Mouse (Mus musculus): ENCODE data around the gene Nfix. TPM values are rescaled to one million over a fixed set of nuclear protein-coding genes. Genes with fewer than 3 reads are reported as not detected.
A peak's percentile ranks its signal among the peaks of the same experiment; 100 is the strongest.

Gene Nfix
- total and polyA plus RNA-seq, 2 experiments from 2014 or later = 92.5 to 123 TPM

DNA sequence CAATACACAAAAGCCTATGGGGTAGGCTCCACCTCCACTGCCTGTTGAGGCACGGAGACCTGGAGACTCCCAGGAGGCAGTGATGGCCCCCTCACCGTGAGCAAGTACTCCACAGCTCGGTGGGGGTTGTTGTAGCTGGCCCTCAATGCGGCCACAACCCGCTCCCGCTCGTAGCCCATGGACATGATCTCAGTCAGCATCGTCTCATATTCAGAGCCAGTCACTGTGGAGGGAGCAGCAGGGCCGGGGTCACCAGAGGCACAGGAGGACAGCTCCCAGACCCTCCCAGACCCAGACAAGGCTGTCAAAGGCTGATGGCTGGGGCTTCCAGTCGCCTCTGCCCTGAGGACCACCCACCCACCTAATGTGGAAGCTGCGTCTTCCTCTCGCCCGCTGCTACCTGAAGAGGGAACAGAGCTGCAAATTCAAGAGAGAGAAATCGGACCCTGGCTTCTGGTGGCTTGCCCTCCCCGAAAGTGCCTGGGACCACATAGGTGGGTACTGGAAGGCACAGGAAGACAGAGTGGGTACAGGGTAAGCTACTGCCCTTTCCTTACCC, 37.8 kb upstream of the Nfix start:
- H3K4me1 ChIP-seq (ENCODE audit: insufficient read depth, low read length) = peaks cover 14% of the 10 kb centered on the region; the same call in 1 of the 2 replicates

DNA sequence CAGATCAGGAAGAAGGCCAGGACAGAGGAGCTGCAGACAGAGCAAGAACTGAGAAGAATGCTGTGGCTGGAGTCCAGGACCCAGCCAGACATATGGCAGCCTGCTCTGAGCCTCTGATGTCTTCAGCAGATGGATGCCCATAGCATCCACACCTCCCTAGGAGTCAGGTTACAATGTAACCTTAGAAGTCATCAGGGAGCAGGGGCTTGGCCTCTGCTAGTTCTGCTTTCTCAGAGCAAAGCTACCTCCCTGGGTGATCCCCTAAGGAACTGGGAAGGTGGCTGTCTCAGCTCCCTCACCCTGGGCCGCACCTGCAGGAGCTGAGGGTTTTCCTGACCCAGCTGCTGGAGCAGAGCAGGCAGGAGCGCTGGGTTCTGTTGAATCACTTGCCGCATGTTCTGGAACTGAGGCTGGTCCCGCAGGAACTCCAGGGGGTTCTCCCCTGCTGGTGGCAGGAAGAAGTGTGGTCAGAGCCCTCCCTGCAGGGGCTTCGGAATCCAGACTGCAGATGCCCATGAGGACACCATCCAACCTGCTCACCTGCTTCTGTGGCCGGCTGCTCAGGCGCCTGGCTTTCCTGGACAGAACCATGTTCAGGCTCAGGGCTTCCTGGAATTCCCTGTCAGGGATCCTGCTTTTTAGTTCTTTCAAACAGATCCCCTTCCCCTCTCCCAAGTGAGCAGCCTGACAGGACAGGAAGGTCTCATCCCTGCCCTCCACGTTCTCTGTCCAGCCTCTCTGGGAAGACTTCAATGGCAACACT, 37.2 kb upstream of the Nfix start:
- Histone ChIP-seq H3K27ac (peak overlapping the region; percentile 2; the same call in 1 of the 2 replicates), H3K9me3 (ENCODE audit: low read length) (no peaks in the 10 kb centered on the region), H3K4me2 (ENCODE audit: low read depth, low read length) (no peak overlapping the region), H3K4me1 (ENCODE audit: insufficient read depth, low read length) (peaks cover 16% of the 10 kb centered on the region; the same call in 1 of the 2 replicates), H3K9ac (replicated peaks; ENCODE audit: low read length) (no peak overlapping the region), H3K27me3 (ENCODE audit: insufficient read depth, low read length) (no peaks in the 10 kb centered on the region), H3K36me3 (ENCODE audit: insufficient read depth, low read length) (peaks cover 42% of the 10 kb centered on the region), H3K4me3 (ENCODE audit: low read length) (no peak overlapping the region)
- ATAC-seq = no peak
- peak; percentile 29; the same call in 1 of the 2 replicates for TF ChIP-seq CTCF (IDR thresholded peaks at IDR 0.05; ENCODE audit: low read depth)
- no peak for DNase-seq (ENCODE audit: low spot score)
- WGBS = 66% methylated on average over 8 of the region's 8 CpGs

More for the DNA sequence above, 37.8 kb upstream of the Nfix start:
- H3K27me3 ChIP-seq (ENCODE audit: insufficient read depth, low read length) = no peaks in the 10 kb centered on the region
- ATAC-seq (no peak), DNase-seq (ENCODE audit: low spot score) (no peak)
- TF ChIP-seq CTCF (IDR thresholded peaks at IDR 0.05; ENCODE audit: low read depth) = no peak
- 79% methylated on average over 15 of the region's 15 CpGs for WGBS
- H3K9ac ChIP-seq (replicated peaks; ENCODE audit: low read length) = no peak overlapping the region
- no peak overlapping the region for H3K27ac ChIP-seq
- no peak overlapping the region for H3K4me2 ChIP-seq (ENCODE audit: low read depth, low read length)
- H3K9me3 ChIP-seq (ENCODE audit: low read length) = no peaks in the 10 kb centered on the region
- peaks cover 49% of the 10 kb centered on the region for H3K36me3 ChIP-seq (ENCODE audit: insufficient read depth, low read length)
- no peak overlapping the region for H3K4me3 ChIP-seq (ENCODE audit: low read length)

DNA sequence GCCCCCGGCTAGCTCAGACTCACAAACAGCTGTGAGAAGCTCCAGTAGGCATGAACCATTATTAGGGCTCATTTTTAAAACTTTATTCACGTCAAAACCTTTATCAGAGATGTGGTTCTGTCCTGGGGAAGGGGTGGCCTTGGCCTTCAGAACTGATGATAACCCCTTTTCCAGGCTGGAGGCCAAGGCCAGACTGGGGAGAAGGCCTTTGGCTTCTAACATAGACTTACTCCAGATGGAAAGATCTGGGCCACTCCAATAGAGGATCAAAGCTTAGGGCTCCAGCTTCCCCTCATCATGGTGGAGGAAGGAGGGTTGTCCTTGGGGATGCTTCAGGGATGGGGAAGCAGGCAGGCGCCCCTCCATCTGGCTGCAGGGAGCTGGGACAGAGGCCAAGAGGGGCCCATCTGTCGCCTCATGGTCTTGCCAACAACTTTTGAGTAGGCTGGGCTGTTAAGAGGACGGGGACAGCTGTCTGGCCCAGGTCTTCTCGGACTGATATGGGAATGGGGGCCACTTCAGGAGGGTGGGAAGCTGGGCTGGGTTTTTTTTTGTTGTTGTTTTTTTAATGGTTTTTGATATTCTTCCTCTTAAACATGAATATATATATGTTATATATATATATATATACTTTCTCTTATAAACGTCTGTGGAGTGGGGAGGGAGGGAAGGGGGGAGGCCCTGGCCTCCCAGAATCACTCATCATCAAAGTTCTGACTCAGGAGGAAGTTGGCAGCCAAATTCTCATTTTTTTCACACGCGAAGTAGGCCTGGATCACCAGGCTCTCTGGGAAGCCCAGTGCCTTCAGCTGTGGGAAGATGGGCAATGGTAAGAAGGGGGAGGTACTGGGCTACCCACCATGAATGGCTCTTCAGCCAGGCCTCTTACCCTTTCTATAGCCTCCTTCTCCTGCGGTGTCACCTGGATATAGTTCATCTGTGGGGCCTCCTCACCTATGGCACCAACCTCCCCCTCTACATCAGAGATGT, 35.0 kb upstream of the Nfix start:
- peak; percentile 68 for ATAC-seq
- H3K36me3 ChIP-seq (ENCODE audit: insufficient read depth, low read length) = peaks cover 29% of the 10 kb centered on the region
- peaks cover 16% of the 10 kb centered on the region; the same call in 1 of the 2 replicates for H3K4me1 ChIP-seq (ENCODE audit: insufficient read depth, low read length)

DNA sequence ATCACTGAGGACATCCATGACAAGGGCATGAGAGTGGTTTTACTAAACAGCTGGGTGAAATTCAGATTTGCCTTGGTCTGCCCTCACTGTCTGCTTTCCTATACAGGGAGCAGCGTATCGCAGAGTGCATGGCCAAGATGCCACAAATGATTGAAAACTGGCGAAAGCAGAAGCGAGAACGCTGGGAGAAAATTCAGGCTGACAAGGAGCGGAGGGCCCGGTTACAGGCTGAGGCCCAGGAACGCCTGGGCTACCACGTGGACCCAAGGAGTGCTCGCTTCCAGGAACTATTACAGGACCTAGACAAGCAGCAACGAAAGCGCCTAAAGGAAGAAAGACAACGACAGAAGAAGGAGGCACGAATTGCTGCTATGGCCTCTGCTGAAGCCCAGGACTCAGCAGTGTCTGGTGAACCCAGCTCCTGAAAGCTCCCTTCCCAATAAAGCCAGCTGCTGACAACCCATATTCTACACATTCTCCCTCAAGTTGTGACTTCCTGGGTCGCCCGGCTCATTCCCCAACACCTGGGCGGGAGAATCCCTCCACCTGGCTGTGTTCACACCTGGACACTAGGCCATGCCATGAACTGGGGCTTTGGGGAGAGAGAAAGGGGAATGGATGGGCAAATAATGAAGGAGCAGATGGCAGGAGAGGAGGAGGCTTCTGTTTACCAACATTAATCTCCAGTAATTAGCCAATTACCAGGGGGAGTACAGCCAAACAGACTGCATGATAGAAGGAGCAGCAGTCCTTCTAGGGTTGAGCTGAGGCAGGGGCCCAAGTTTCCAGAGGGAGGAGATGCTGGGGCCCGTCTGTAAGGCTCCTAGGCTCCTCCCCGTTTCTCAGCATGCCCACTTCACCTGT, 34.1 kb upstream of the Nfix start:
- peak; percentile 19; the same call in 1 of the 2 replicates for ATAC-seq

More for the DNA sequence above, 35.0 kb upstream of the Nfix start:
- no peak for TF ChIP-seq CTCF (IDR thresholded peaks at IDR 0.05; ENCODE audit: low read depth)
- 48% methylated on average over 10 of the region's 10 CpGs for WGBS
- Histone ChIP-seq H3K4me2 (ENCODE audit: low read depth, low read length) (no peak overlapping the region), H3K4me3 (ENCODE audit: low read length) (no peak overlapping the region), H3K9me3 (ENCODE audit: low read length) (no peaks in the 10 kb centered on the region), H3K27ac (peak overlapping the region; percentile 70), H3K27me3 (ENCODE audit: insufficient read depth, low read length) (no peaks in the 10 kb centered on the region), H3K9ac (replicated peaks; ENCODE audit: low read length) (0 out of 2 replicates have a peak overlapping the region, but pooled peaks have one; percentile 9)
- DNase-seq (ENCODE audit: low spot score) = peak; percentile 81

DNA sequence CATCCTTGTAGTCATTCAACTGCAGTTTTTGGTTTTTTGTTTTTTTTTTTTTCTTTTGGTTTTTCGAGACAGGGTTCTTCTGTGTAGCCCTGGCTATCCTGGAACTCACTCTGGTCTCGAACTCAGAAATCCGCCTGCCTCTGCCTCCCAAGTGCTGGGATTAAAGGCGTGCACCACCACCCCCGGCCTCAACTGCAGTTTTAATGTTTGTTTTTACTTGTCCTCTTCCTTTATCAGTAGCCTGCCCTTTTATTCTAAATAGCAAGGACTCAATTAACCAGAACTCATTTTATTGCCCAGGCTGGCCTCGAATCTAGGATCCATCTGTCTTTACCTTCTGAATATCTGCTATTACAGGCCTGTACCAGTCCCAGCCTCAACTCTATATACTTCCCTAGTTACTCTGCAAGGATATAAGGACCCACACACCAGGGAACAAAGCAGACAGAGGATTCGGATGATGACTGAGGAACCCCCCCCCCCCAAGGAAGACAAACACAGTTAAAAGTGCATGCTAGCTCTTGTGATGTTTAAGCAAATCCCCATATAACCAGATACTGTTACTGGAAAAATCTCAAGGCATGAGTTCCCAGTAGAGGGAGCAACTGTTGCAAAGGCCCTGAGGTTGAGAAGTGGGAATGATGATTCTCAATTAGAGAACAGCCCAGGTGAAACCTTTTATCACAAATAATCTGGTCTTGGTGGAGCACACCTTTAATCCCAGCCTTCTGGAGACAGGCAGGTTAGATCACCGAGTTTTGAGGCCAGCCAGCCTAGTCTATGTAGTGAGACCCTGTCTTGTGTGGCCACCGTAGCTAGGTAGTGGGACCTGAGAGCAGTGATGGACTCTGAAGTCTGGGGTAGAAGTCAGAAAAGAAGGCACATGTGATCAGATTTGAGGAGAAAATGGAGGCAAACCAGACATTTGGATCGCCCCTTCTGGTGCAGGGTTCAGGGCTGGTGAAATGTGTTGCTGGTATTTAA, 32.9 kb upstream of the Nfix start:
- Histone ChIP-seq H3K9ac (replicated peaks; ENCODE audit: low read length) (peak overlapping the region; percentile 95), H3K9me3 (ENCODE audit: low read length) (no peaks in the 10 kb centered on the region), H3K27ac (peak overlapping the region; percentile 98), H3K4me1 (ENCODE audit: insufficient read depth, low read length) (0 out of 2 replicates have a peak, but pooled peaks cover 12% of the 10 kb centered on the region), H3K4me2 (ENCODE audit: low read depth, low read length) (peak overlapping the region; percentile 81), H3K27me3 (ENCODE audit: insufficient read depth, low read length) (no peaks in the 10 kb centered on the region), H3K4me3 (ENCODE audit: low read length) (peak overlapping the region; percentile 93), H3K36me3 (ENCODE audit: insufficient read depth, low read length) (peaks cover 24% of the 10 kb centered on the region)
- peak; percentile 17; the same call in 1 of the 2 replicates for TF ChIP-seq CTCF (IDR thresholded peaks at IDR 0.05; ENCODE audit: low read depth)
- no peak for ATAC-seq
- no peak for DNase-seq (ENCODE audit: low spot score)
- WGBS = 70% methylated on average over 10 of the region's 10 CpGs

More for the DNA sequence above, 34.1 kb upstream of the Nfix start:
- Histone ChIP-seq H3K27me3 (ENCODE audit: insufficient read depth, low read length) (no peaks in the 10 kb centered on the region), H3K4me3 (ENCODE audit: low read length) (no peak overlapping the region), H3K9ac (replicated peaks; ENCODE audit: low read length) (no peak overlapping the region), H3K4me2 (ENCODE audit: low read depth, low read length) (no peak overlapping the region), H3K9me3 (ENCODE audit: low read length) (no peaks in the 10 kb centered on the region), H3K36me3 (ENCODE audit: insufficient read depth, low read length) (peaks cover 29% of the 10 kb centered on the region), H3K27ac (peak overlapping the region; percentile 70), H3K4me1 (ENCODE audit: insufficient read depth, low read length) (peaks cover 12% of the 10 kb centered on the region; the same call in 1 of the 2 replicates)
- 67% methylated on average over 19 of the region's 19 CpGs for WGBS
- TF ChIP-seq CTCF (IDR thresholded peaks at IDR 0.05; ENCODE audit: low read depth) = no peak
- DNase-seq (ENCODE audit: low spot score) = peak; percentile 59

Data from hindbrain, postnatal 0 days (tissue).